ENCODE assay signal across 19 mouse cellular contexts in genomic region chrX:142830572-142830971, GRCm38 (mm10).
DNase-seq lines count a peak whose midpoint lies in the region; ATAC-seq lines count a peak whose summit lies in the region.
"Had no signal": no experiment of that assay in that cellular context is flagged by ENCODE, and none has a peak within 500 bp of the region (broad histone marks: within the 10 kb centered on the region; RNA-seq: fewer than 3 reads in every experiment).

No protein-coding gene starts in this region.

- no peak overlapping the region for H3K4me3 ChIP-seq in heart, embryonic 13.5 days
- no peak overlapping the region for H3K4me3 ChIP-seq in liver, embryonic 12.5 days
- H3K4me3 ChIP-seq in liver, embryonic 11.5 days (ENCODE audit: low read depth, low read length), result no peak overlapping the region
- H3K4me3 ChIP-seq: embryonic facial prominence, embryonic 13.5 days; forebrain, embryonic 12.5 days; hindbrain, embryonic 12.5 days had no signal

- H3K9me3 ChIP-seq in heart, embryonic 13.5 days, result no peaks in the 10 kb centered on the region
- H3K9me3 ChIP-seq in liver, embryonic 12.5 days (replicated peaks), result no peaks in the 10 kb centered on the region
- no peaks in the 10 kb centered on the region for H3K9me3 ChIP-seq in liver, embryonic 11.5 days (ENCODE audit: control insufficient read depth, low read length)
- H3K9me3 ChIP-seq: embryonic facial prominence, embryonic 13.5 days; forebrain, embryonic 12.5 days; hindbrain, embryonic 12.5 days had no signal

- peaks cover 82% of the 10 kb centered on the region for H3K4me1 ChIP-seq in heart, embryonic 13.5 days
- H3K4me1 ChIP-seq in liver, embryonic 12.5 days, result peaks cover 20% of the 10 kb centered on the region
- no peaks in the 10 kb centered on the region for H3K4me1 ChIP-seq in liver, embryonic 11.5 days (replicated peaks; ENCODE audit: control insufficient read depth, insufficient read depth, low read length)
- H3K4me1 ChIP-seq: forebrain, embryonic 12.5 days; hindbrain, embryonic 12.5 days had no signal

- WGBS in heart, embryonic 13.5 days, result 80% methylated on average over 6 of the region's 6 CpGs
- WGBS in liver, embryonic 12.5 days (ENCODE audit: insufficient replicate concordance), result 75% methylated on average over 6 of the region's 6 CpGs
- 93% methylated on average over 6 of the region's 6 CpGs for WGBS in liver, embryonic 11.5 days

- H3K9ac ChIP-seq in heart, embryonic 13.5 days, result no peak overlapping the region
- H3K9ac ChIP-seq in liver, embryonic 12.5 days, result no peak overlapping the region
- H3K9ac ChIP-seq in liver, embryonic 11.5 days (ENCODE audit: low read depth, low read length), result no peak overlapping the region
- H3K9ac ChIP-seq: embryonic facial prominence, embryonic 13.5 days; forebrain, embryonic 12.5 days; hindbrain, embryonic 12.5 days had no signal

- H3K4me2 ChIP-seq in heart, embryonic 13.5 days, result no peak overlapping the region
- no peak overlapping the region for H3K4me2 ChIP-seq in liver, embryonic 12.5 days
- H3K4me2 ChIP-seq in liver, embryonic 11.5 days, result no peak overlapping the region
- H3K4me2 ChIP-seq: embryonic facial prominence, embryonic 13.5 days; forebrain, embryonic 12.5 days; hindbrain, embryonic 12.5 days had no signal

- no peaks in the 10 kb centered on the region for H3K27me3 ChIP-seq in heart, embryonic 13.5 days (replicated peaks)
- H3K27me3 ChIP-seq in liver, embryonic 12.5 days (replicated peaks), result no peaks in the 10 kb centered on the region; the same call in 1 of the 2 replicates
- no peaks in the 10 kb centered on the region for H3K27me3 ChIP-seq in liver, embryonic 11.5 days (replicated peaks; ENCODE audit: control insufficient read depth, insufficient read depth, low read length)

- intact Hi-C loops in heart, postnatal 36 days (cut with DNase I), result no loop called here

- peak overlapping the region; percentile 4; the same call in 1 of the 2 replicates for H3K27ac ChIP-seq in heart, embryonic 13.5 days (replicated peaks)
- H3K27ac ChIP-seq in liver, embryonic 12.5 days, result no peak overlapping the region
- H3K27ac ChIP-seq in liver, embryonic 11.5 days (ENCODE audit: low read depth, low read length), result no peak overlapping the region
- H3K27ac ChIP-seq: embryonic facial prominence, embryonic 13.5 days; forebrain, embryonic 12.5 days; hindbrain, embryonic 12.5 days had no signal

- ATAC-seq in heart, embryonic 13.5 days (ENCODE audit: extremely low read depth, insufficient number of reproducible peaks, low FRiP score, low TSS enrichment), result no peak
- ATAC-seq in liver, embryonic 12.5 days, result peak; percentile 42; the same call in 1 of the 2 replicates
- ATAC-seq in liver, embryonic 11.5 days (replicated peaks; ENCODE audit: low FRiP score), result no peak
- peak; percentile 41; the same call in 1 of the 2 replicates for ATAC-seq in megakaryocyte-erythroid progenitor cell, adult 5-6 weeks (replicated peaks; ENCODE audit: low FRiP score, low TSS enrichment, poor library complexity, severe bottlenecking)
- ATAC-seq: forebrain, embryonic 16.5 days; hindbrain, embryonic 16.5 days; inflammation-experienced regulatory T-cells, adult 6 months; intestine, postnatal 0 days had no signal

- peaks cover 12% of the 10 kb centered on the region for H3K36me3 ChIP-seq in heart, embryonic 13.5 days
- H3K36me3 ChIP-seq in liver, embryonic 12.5 days, result peaks cover 27% of the 10 kb centered on the region
- H3K36me3 ChIP-seq in liver, embryonic 11.5 days (ENCODE audit: control insufficient read depth, insufficient read depth, low read length), result no peaks in the 10 kb centered on the region; the same call in 1 of the 2 replicates
- H3K36me3 ChIP-seq: embryonic facial prominence, embryonic 13.5 days; forebrain, embryonic 12.5 days; hindbrain, embryonic 12.5 days had no signal

- peak; percentile 96 for DNase-seq in heart, adult 11 months
- no peak for DNase-seq in heart, adult 8-10 months (ENCODE audit: low spot score)
- DNase-seq in heart, postnatal 36 days, result no peak
- no peak for DNase-seq in liver, embryonic 11.5 days (ENCODE audit: low spot score)
- DNase-seq: adrenal gland, postnatal 25 days; cerebellum, adult 18-20 months; cerebellum, adult 9-11 months; cerebellum, postnatal 36 days; gastrocnemius, postnatal 10 days had no signal

Comparison
In these comparisons a context has a peak if more than half of its experiments do, and no peak if none do; other contexts are left out.
1. ATAC-seq: peak in liver, embryonic 12.5 days (single experiment) and megakaryocyte-erythroid progenitor cell, adult 5-6 weeks (single experiment); none in heart, embryonic 13.5 days (single experiment) and liver, embryonic 11.5 days (single experiment).